Mouse (Mus musculus) small intestine, adult 2 months (tissue): Measurements from ENCODE around the gene Fbln2.

Experiments
- CTCF ChIP-seq: fragments of 200-500 bp; IDR thresholded peaks from 2 replicates; pipeline ENCODE4 v1.5.1; 2012; ENCODE audit warnings: low read depth, mild to moderate bottlenecking, control low read depth, inconsistent platforms, low read length, moderate library complexity, mixed read lengths; ENCODE audit not compliant: insufficient replicate concordance, insufficient read length; ENCODE audit errors: extremely low read depth
- POLR2A ChIP-seq: fragments of 200-500 bp; IDR thresholded peaks from 2 replicates; pipeline ENCODE4 v1.6.1; 2012; ENCODE audit warnings: low read depth, mild to moderate bottlenecking, control low read depth, inconsistent platforms, low read length, moderate library complexity

- no peak for TF ChIP-seq POLR2A
- TF ChIP-seq CTCF = no peak
These were observed 40.8 kb upstream of the Fbln2 start for GRCm38 (mm10) chr6:91171396-91171895.
